Mouse (Mus musculus): ENCODE results near the gene Aars2. TPM values are rescaled to one million over a fixed set of nuclear protein-coding genes. Genes with fewer than 3 reads are reported as not detected.

Aars2 gene
- 16.8 and 19.0 TPM in 2 replicates for polyA plus RNA-seq (2015; fragmentation: Nextera tagmentation; extraction: Ambion mirVana)

GRCm38 (mm10) chr17:45506700-45507189 lies at the start of gene Aars2:
Gene Aars2, plus strand, starts transcription at chr17:45506841.
- Histone ChIP-seq H3K27ac (peak within 1 kb of the TSS; percentile 71; the same call in 1 of the 2 replicates), H3K9me3 (replicated peaks) (no peaks in the 10 kb centered on the region), H3K4me2 (peak within 1 kb of the TSS; percentile 46), H3K36me3 (ENCODE audit: poor library complexity, severe bottlenecking) (peaks cover 25% of the 10 kb centered on the region), H3K27me3 (no peaks in the 10 kb centered on the region), H3K4me3 (peak within 1 kb of the TSS; percentile 64), H3K9ac (peak within 1 kb of the TSS; percentile 74), H3K4me1 (peaks cover 14% of the 10 kb centered on the region)
- under 1% methylated on average over 42 of the region's 42 CpGs for WGBS
- ATAC-seq: peak; percentile 96

- H3K27me3 ChIP-seq: no peaks in the 10 kb centered on the region
- WGBS: 93% methylated on average over 5 of the region's 5 CpGs
- H3K4me3 ChIP-seq: no peak overlapping the region
- no peaks in the 10 kb centered on the region for H3K9me3 ChIP-seq (replicated peaks)
- no peak overlapping the region for H3K9ac ChIP-seq
- peaks cover 19% of the 10 kb centered on the region for H3K4me1 ChIP-seq
- H3K27ac ChIP-seq: peak overlapping the region; percentile 71
- H3K36me3 ChIP-seq (ENCODE audit: poor library complexity, severe bottlenecking): no peaks in the 10 kb centered on the region
- no peak overlapping the region for H3K4me2 ChIP-seq
- no peak for ATAC-seq
These were observed 49.2 kb upstream of the Aars2 start for GRCm38 (mm10) chr17:45457487-45457886.

- no peak for ATAC-seq
- H3K4me2 ChIP-seq: no peak overlapping the region
- 84% methylated on average over 4 of the region's 4 CpGs for WGBS
- no peaks in the 10 kb centered on the region for H3K36me3 ChIP-seq (ENCODE audit: poor library complexity, severe bottlenecking)
- H3K4me1 ChIP-seq: peaks cover 17% of the 10 kb centered on the region
- H3K4me3 ChIP-seq: no peak overlapping the region
- no peak overlapping the region for H3K9ac ChIP-seq
- H3K9me3 ChIP-seq (replicated peaks): no peaks in the 10 kb centered on the region
- no peak overlapping the region for H3K27ac ChIP-seq
- H3K27me3 ChIP-seq: no peaks in the 10 kb centered on the region
These were observed 48.1 kb upstream of the Aars2 start for GRCm38 (mm10) chr17:45458516-45458915.

GRCm38 (mm10) chr17:45459062-45459461 lies 47.6 kb upstream of the Aars2 start:
- Histone ChIP-seq H3K27ac (no peak overlapping the region), H3K36me3 (ENCODE audit: poor library complexity, severe bottlenecking) (no peaks in the 10 kb centered on the region), H3K4me2 (no peak overlapping the region), H3K27me3 (no peaks in the 10 kb centered on the region), H3K4me1 (peaks cover 17% of the 10 kb centered on the region), H3K4me3 (no peak overlapping the region), H3K9ac (no peak overlapping the region), H3K9me3 (replicated peaks) (no peaks in the 10 kb centered on the region)
- ATAC-seq: no peak
- WGBS: 98% methylated on average over 6 of the region's 8 CpGs

- no peak for ATAC-seq
These were observed 44.1 kb upstream of the Aars2 start for GRCm38 (mm10) chr17:45462506-45462905.

GRCm38 (mm10) chr17:45464255-45464654 lies 42.4 kb upstream of the Aars2 start:
- ATAC-seq: no peak
- Histone ChIP-seq H3K4me1 (no peaks in the 10 kb centered on the region), H3K27me3 (no peaks in the 10 kb centered on the region), H3K9me3 (replicated peaks) (peaks cover 4% of the 10 kb centered on the region; the same call in 1 of the 2 replicates), H3K4me2 (no peak overlapping the region), H3K27ac (no peak overlapping the region), H3K9ac (no peak overlapping the region), H3K36me3 (ENCODE audit: poor library complexity, severe bottlenecking) (no peaks in the 10 kb centered on the region), H3K4me3 (no peak overlapping the region)
- whole genome bisulfite sequencing: 90% methylated on average over 9 of the region's 9 CpGs

More at GRCm38 (mm10) chr17:45462506-45462905, 44.1 kb upstream of the Aars2 start:
- peaks cover 1% of the 10 kb centered on the region; the same call in 1 of the 2 replicates for H3K4me1 ChIP-seq
- no peak overlapping the region for H3K4me3 ChIP-seq
- H3K36me3 ChIP-seq (ENCODE audit: poor library complexity, severe bottlenecking): no peaks in the 10 kb centered on the region
- H3K9ac ChIP-seq: no peak overlapping the region
- no peak overlapping the region for H3K4me2 ChIP-seq
- peaks cover 4% of the 10 kb centered on the region; the same call in 1 of the 2 replicates for H3K9me3 ChIP-seq (replicated peaks)
- no peak overlapping the region for H3K27ac ChIP-seq
- no peaks in the 10 kb centered on the region for H3K27me3 ChIP-seq
- WGBS: 99% methylated on average over 4 of the region's 4 CpGs

GRCm38 (mm10) chr17:45466701-45467100 lies 39.9 kb upstream of the Aars2 start:
- Histone ChIP-seq H3K4me3 (no peak overlapping the region), H3K9me3 (replicated peaks) (peaks cover 4% of the 10 kb centered on the region; the same call in 1 of the 2 replicates), H3K36me3 (ENCODE audit: poor library complexity, severe bottlenecking) (no peaks in the 10 kb centered on the region), H3K27me3 (no peaks in the 10 kb centered on the region), H3K4me2 (no peak overlapping the region), H3K27ac (no peak overlapping the region), H3K9ac (no peak overlapping the region), H3K4me1 (no peaks in the 10 kb centered on the region)
- ATAC-seq: no peak
- WGBS: 54% methylated on average over 2 of the region's 2 CpGs

- H3K36me3 ChIP-seq (ENCODE audit: poor library complexity, severe bottlenecking): no peaks in the 10 kb centered on the region
- WGBS: 86% methylated on average over 5 of the region's 5 CpGs
- H3K9me3 ChIP-seq (replicated peaks): peaks cover 4% of the 10 kb centered on the region; the same call in 1 of the 2 replicates
- no peaks in the 10 kb centered on the region for H3K27me3 ChIP-seq
- H3K4me3 ChIP-seq: no peak overlapping the region
- no peak for ATAC-seq
- no peak overlapping the region for H3K4me2 ChIP-seq
- H3K9ac ChIP-seq: no peak overlapping the region
- H3K27ac ChIP-seq: no peak overlapping the region
- H3K4me1 ChIP-seq: no peaks in the 10 kb centered on the region
These were observed 38.3 kb upstream of the Aars2 start for GRCm38 (mm10) chr17:45468302-45468701.

- Histone ChIP-seq H3K9me3 (replicated peaks) (peaks cover 4% of the 10 kb centered on the region; the same call in 1 of the 2 replicates), H3K9ac (no peak overlapping the region), H3K36me3 (ENCODE audit: poor library complexity, severe bottlenecking) (no peaks in the 10 kb centered on the region), H3K4me1 (peaks cover 10% of the 10 kb centered on the region), H3K27me3 (no peaks in the 10 kb centered on the region), H3K4me3 (no peak overlapping the region), H3K27ac (no peak overlapping the region), H3K4me2 (no peak overlapping the region)
- 89% methylated on average over 7 of the region's 7 CpGs for WGBS
- ATAC-seq: no peak
These were observed 35.9 kb upstream of the Aars2 start for GRCm38 (mm10) chr17:45470726-45471125.

GRCm38 (mm10) chr17:45473667-45474066 lies 33.0 kb upstream of the Aars2 start:
- Histone ChIP-seq H3K36me3 (ENCODE audit: poor library complexity, severe bottlenecking) (no peaks in the 10 kb centered on the region), H3K4me3 (no peak overlapping the region), H3K9me3 (replicated peaks) (no peaks in the 10 kb centered on the region), H3K27ac (no peak overlapping the region), H3K4me1 (peaks cover 14% of the 10 kb centered on the region), H3K9ac (no peak overlapping the region), H3K4me2 (no peak overlapping the region), H3K27me3 (no peaks in the 10 kb centered on the region)
- WGBS: 81% methylated on average over 6 of the region's 6 CpGs
- ATAC-seq: no peak

- Histone ChIP-seq H3K9ac (peak overlapping the region; percentile 62; the same call in 1 of the 2 replicates), H3K27ac (no peak overlapping the region), H3K4me1 (peaks cover 14% of the 10 kb centered on the region), H3K27me3 (no peaks in the 10 kb centered on the region), H3K9me3 (replicated peaks) (no peaks in the 10 kb centered on the region), H3K4me2 (peak overlapping the region; percentile 62), H3K36me3 (ENCODE audit: poor library complexity, severe bottlenecking) (no peaks in the 10 kb centered on the region), H3K4me3 (peak overlapping the region; percentile 39)
- peak; percentile 40 for ATAC-seq
- 66% methylated on average over 8 of the region's 8 CpGs for WGBS
These were observed 32.5 kb upstream of the Aars2 start for GRCm38 (mm10) chr17:45474146-45474545.

- Histone ChIP-seq H3K4me1 (peaks cover 14% of the 10 kb centered on the region), H3K4me3 (peak within 1 kb of the TSS; percentile 39), H3K9me3 (replicated peaks) (no peaks in the 10 kb centered on the region), H3K9ac (peak within 1 kb of the TSS; percentile 62), H3K36me3 (ENCODE audit: poor library complexity, severe bottlenecking) (no peaks in the 10 kb centered on the region), H3K27me3 (no peaks in the 10 kb centered on the region), H3K4me2 (peak within 1 kb of the TSS; percentile 62), H3K27ac (peak within 1 kb of the TSS; percentile 40; the same call in 1 of the 2 replicates)
- peak; percentile 91 for ATAC-seq
- 6% methylated on average over 30 of the region's 30 CpGs for WGBS
These were observed 31.8 kb upstream of the Aars2 start, which contains the start of gene Spats1 for GRCm38 (mm10) chr17:45474669-45475465. Gene Spats1, minus strand, starts transcription at chr17:45475415.

Measured in forebrain, embryonic 13.5 days (tissue).